Mouse (Mus musculus) ES-E14 (cell line): ENCODE data around the gene Lin54. TPM values are rescaled to one million over a fixed set of nuclear protein-coding genes. Genes with fewer than 3 reads are reported as not detected.

ENCODE experiments used
- DNase-seq: peaks from one replicate; pipeline ENCODE4 v3.0.0-alpha.2; 2013; ENCODE audit warnings: low read depth, low spot score
- H3K27ac ChIP-seq: 2 replicates; pipeline ENCODE4 v1.5.1; 2012; ENCODE audit warnings: low read depth, mild to moderate bottlenecking, low read length, moderate library complexity, mixed read lengths; ENCODE audit not compliant: poor library complexity, insufficient read depth, severe bottlenecking
- H3K36me3 ChIP-seq: 2 replicates; pipeline ENCODE4 v1.6.1; 2012; ENCODE audit warnings: mild to moderate bottlenecking, low read length, moderate library complexity, mixed read lengths; ENCODE audit not compliant: control insufficient read depth, poor library complexity, insufficient read depth, severe bottlenecking
- H3K4me1 ChIP-seq, 2 experiments: fragments of 150-350 bp in 1 of 2; sonication (generic) in 1 of 2; 2 replicates each; pipeline ENCODE4 v1.6.1; 2012; ENCODE audit warnings: low read length in 2 of 2, mild to moderate bottlenecking in 1 of 2, mixed read lengths in 1 of 2; ENCODE audit not compliant: control insufficient read depth in 2 of 2, insufficient read depth in 2 of 2, poor library complexity in 1 of 2
- H3K4me3 ChIP-seq, 2 experiments: fragments of 150-350 bp in 1 of 2; sonication (generic) in 1 of 2; 2 replicates each; pipeline ENCODE4 v1.5.1; 2012; ENCODE audit warnings: low read length in 2 of 2, low read depth in 1 of 2, mild to moderate bottlenecking in 1 of 2, mixed read lengths in 1 of 2; ENCODE audit not compliant: insufficient read depth in 1 of 2, poor library complexity in 1 of 2, severe bottlenecking in 1 of 2
- H3K9ac ChIP-seq: 2 replicates; pipeline ENCODE4 v1.6.1; 2012; ENCODE audit warnings: low read depth, mild to moderate bottlenecking, low read length, mixed read lengths; ENCODE audit not compliant: poor library complexity, insufficient read depth, severe bottlenecking
- H3K9me3 ChIP-seq: fragments of 150-350 bp; sonication (generic); 2 replicates; pipeline ENCODE4 v1.6.1; 2012; ENCODE audit warnings: low read depth, mild to moderate bottlenecking, low read length; ENCODE audit not compliant: control insufficient read depth, insufficient read depth
- CHD2 ChIP-seq: IDR thresholded peaks from 2 replicates; pipeline ENCODE4 v1.6.1; 2014; ENCODE audit warnings: mild to moderate bottlenecking, low read depth, low read length, inconsistent platforms
- HCFC1 ChIP-seq: IDR thresholded peaks from 2 replicates; pipeline ENCODE4 v1.6.1; 2012; ENCODE audit warnings: low read length, inconsistent platforms, borderline replicate concordance; ENCODE audit not compliant: insufficient read depth
- MAFK ChIP-seq: IDR thresholded peaks from 2 replicates; pipeline ENCODE4 v1.6.1; 2014; ENCODE audit warnings: mild to moderate bottlenecking, low read depth, low read length, inconsistent platforms; ENCODE audit not compliant: insufficient read depth
- ZC3H11A ChIP-seq: IDR thresholded peaks from 2 replicates; pipeline ENCODE4 v1.6.1; 2012; ENCODE audit warnings: low read depth, mild to moderate bottlenecking, inconsistent platforms, low read length, borderline replicate concordance
- ZNF384 ChIP-seq: IDR thresholded peaks from 2 replicates; pipeline ENCODE4 v1.6.1; 2012; ENCODE audit warnings: low read depth, low read length, inconsistent platforms
- in situ Hi-C, 2 experiments: fragments of 600-800 bp; cut with MboI; formaldehyde crosslinking; loops; one replicate each; pipeline ENCODE4 v1.15.1; 2025; ENCODE audit warnings: low sequenced_read_pairs in 2 of 2, inconsistent platforms in 1 of 2; ENCODE audit not compliant: unreplicated experiment in 2 of 2
- total RNA-seq: library from RNA; depleted of rRNA; stranded (reverse); fragments of 300-350 nt; gene quantifications from 2 replicates; pipeline ENCODE4 v1.2.3, GENCODE M21; 2012

Lin54 gene
- total RNA-seq, 1 experiment = 27.8 TPM

- H3K4me1 ChIP-seq = peaks cover 1 to 2% of the 10 kb centered on the region in 2 experiments; a peak in 1 of 4 replicates
- TF ChIP-seq ZC3H11A (no peak), MAFK (no peak), ZNF384 (no peak), CHD2 (no peak), HCFC1 (no peak)
- in situ Hi-C loops = no loop called here
- H3K9ac ChIP-seq = no peak overlapping the region
- H3K4me3 ChIP-seq = no peak overlapping the region
- no peak overlapping the region for H3K27ac ChIP-seq
- DNase-seq = no peak
- H3K36me3 ChIP-seq = peaks cover 34% of the 10 kb centered on the region
- H3K9me3 ChIP-seq = no peaks in the 10 kb centered on the region
Observed at GRCm38 (mm10) chr5:100418077-100418476, 82.4 kb downstream of the Lin54 start.

- Histone ChIP-seq H3K9me3 (no peaks in the 10 kb centered on the region), H3K9ac (peak within 1 kb of the TSS; percentile 91), H3K36me3 (peaks cover 16% of the 10 kb centered on the region), H3K4me1 (no peaks in the 10 kb centered on the region; a peak in 1 of 4 replicates), H3K4me3 (peak within 1 kb of the TSS; percentile 89 to 99), H3K27ac (peak within 1 kb of the TSS; percentile 82)
- peak; percentile 87 for DNase-seq
- TF ChIP-seq CHD2 = no peak
- TF ChIP-seq HCFC1 = peak; percentile 62; the same call in 1 of the 2 replicates
- no peak for TF ChIP-seq ZNF384
- no peak for TF ChIP-seq ZC3H11A
- 0 out of 2 replicates have a peak, but pooled peaks have one; percentile 4 for TF ChIP-seq MAFK
- in situ Hi-C loops = no loop called here
Observed at GRCm38 (mm10) chr5:100415761-100416590, 84.5 kb downstream of the Lin54 start, which contains the start of gene Sec31a. TSS of gene Sec31a (minus strand) at chr5:100416234.

GRCm38 (mm10) chr5:100414474-100415196 lies 85.8 kb downstream of the Lin54 start:
- DNase-seq = no peak
- Histone ChIP-seq H3K27ac (no peak overlapping the region), H3K4me3 (peak overlapping the region; percentile 26 to 99; a peak in 3 of 4 replicates), H3K9me3 (no peaks in the 10 kb centered on the region), H3K9ac (peak overlapping the region; percentile 28; the same call in 1 of the 2 replicates), H3K36me3 (peaks cover 8% of the 10 kb centered on the region), H3K4me1 (no peaks in the 10 kb centered on the region; a peak in 1 of 4 replicates)
- in situ Hi-C loops = no loop called here
- TF ChIP-seq ZC3H11A (no peak), ZNF384 (0 out of 2 replicates have a peak, but pooled peaks have one; percentile 36)

- no peak for DNase-seq
- Histone ChIP-seq H3K4me1 (no peaks in the 10 kb centered on the region; a peak in 1 of 4 replicates), H3K27ac (no peak overlapping the region), H3K4me3 (no peak overlapping the region), H3K9ac (no peak overlapping the region), H3K9me3 (no peaks in the 10 kb centered on the region), H3K36me3 (peaks cover 1% of the 10 kb centered on the region; the same call in 1 of the 2 replicates)
- in situ Hi-C loops = no loop called here
- TF ChIP-seq ZC3H11A (no peak), MAFK (no peak), ZNF384 (no peak), HCFC1 (no peak), CHD2 (no peak)
Observed at GRCm38 (mm10) chr5:100412886-100413285, 87.6 kb downstream of the Lin54 start.
